Mouse (Mus musculus): Measurements from ENCODE around the gene Fhdc1. TPM values are rescaled to one million over a fixed set of nuclear protein-coding genes. Genes with fewer than 3 reads are reported as not detected.

Gene Fhdc1
- total RNA-seq, 1 experiment = 1.2 TPM

GRCm38 (mm10) chr3:84460952-84461351 lies 19.3 kb downstream of the Fhdc1 start:
- TF ChIP-seq MAFK (IDR thresholded peaks at IDR 0.05; ENCODE audit: insufficient read depth, low read depth, low read length) (no peak), ZNF384 (IDR thresholded peaks at IDR 0.05; ENCODE audit: low read depth, low read length) (no peak), CHD2 (IDR thresholded peaks at IDR 0.05; ENCODE audit: low read depth, low read length) (no peak), HCFC1 (IDR thresholded peaks at IDR 0.05; ENCODE audit: borderline replicate concordance, insufficient read depth, low read length) (no peak), ZC3H11A (IDR thresholded peaks at IDR 0.05; ENCODE audit: borderline replicate concordance, low read depth, low read length) (no peak)
- no peak for DNase-seq (ENCODE audit: low read depth, low spot score)
- no peak overlapping the region for H3K4me3 ChIP-seq (ENCODE audit: insufficient read depth in 1 of 2, low read depth in 1 of 2, low read length in 2 of 2, poor library complexity in 1 of 2, severe bottlenecking in 1 of 2)
- no peaks in the 10 kb centered on the region for H3K9me3 ChIP-seq (ENCODE audit: control insufficient read depth, insufficient read depth, low read depth, low read length)
- in situ Hi-C loops (cut with MboI; ENCODE audit: low sequenced_read_pairs in 2 of 2, unreplicated experiment in 2 of 2) = no loop called here
- no peak overlapping the region for H3K27ac ChIP-seq (ENCODE audit: insufficient read depth, low read depth, low read length, poor library complexity, severe bottlenecking)
- H3K9ac ChIP-seq (ENCODE audit: insufficient read depth, low read depth, low read length, poor library complexity, severe bottlenecking) = no peak overlapping the region
- H3K36me3 ChIP-seq (ENCODE audit: control insufficient read depth, insufficient read depth, low read length, poor library complexity, severe bottlenecking) = no peaks in the 10 kb centered on the region
- H3K4me1 ChIP-seq (ENCODE audit: control insufficient read depth in 2 of 2, insufficient read depth in 2 of 2, low read length in 2 of 2, poor library complexity in 1 of 2) = peaks cover 5 to 18% of the 10 kb centered on the region in 2 experiments; a peak in 1 of 4 replicates

- Histone ChIP-seq H3K4me3 (ENCODE audit: insufficient read depth in 1 of 2, low read depth in 1 of 2, low read length in 2 of 2, poor library complexity in 1 of 2, severe bottlenecking in 1 of 2) (no peak overlapping the region), H3K27ac (ENCODE audit: insufficient read depth, low read depth, low read length, poor library complexity, severe bottlenecking) (no peak overlapping the region), H3K36me3 (ENCODE audit: control insufficient read depth, insufficient read depth, low read length, poor library complexity, severe bottlenecking) (no peaks in the 10 kb centered on the region), H3K4me1 (ENCODE audit: control insufficient read depth in 2 of 2, insufficient read depth in 2 of 2, low read length in 2 of 2, poor library complexity in 1 of 2) (peaks cover 5 to 18% of the 10 kb centered on the region in 2 experiments; a peak in 1 of 4 replicates), H3K9ac (ENCODE audit: insufficient read depth, low read depth, low read length, poor library complexity, severe bottlenecking) (no peak overlapping the region), H3K9me3 (ENCODE audit: control insufficient read depth, insufficient read depth, low read depth, low read length) (no peaks in the 10 kb centered on the region)
- TF ChIP-seq ZC3H11A (IDR thresholded peaks at IDR 0.05; ENCODE audit: borderline replicate concordance, low read depth, low read length) (no peak), HCFC1 (IDR thresholded peaks at IDR 0.05; ENCODE audit: borderline replicate concordance, insufficient read depth, low read length) (no peak), ZNF384 (IDR thresholded peaks at IDR 0.05; ENCODE audit: low read depth, low read length) (no peak), MAFK (IDR thresholded peaks at IDR 0.05; ENCODE audit: insufficient read depth, low read depth, low read length) (no peak), CHD2 (IDR thresholded peaks at IDR 0.05; ENCODE audit: low read depth, low read length) (no peak)
- in situ Hi-C loops (cut with MboI; ENCODE audit: low sequenced_read_pairs in 2 of 2, unreplicated experiment in 2 of 2) = no loop called here
- DNase-seq (ENCODE audit: low read depth, low spot score) = no peak
Observed at GRCm38 (mm10) chr3:84460499-84460898, 19.7 kb downstream of the Fhdc1 start.

- Histone ChIP-seq H3K4me1 (ENCODE audit: control insufficient read depth in 2 of 2, insufficient read depth in 2 of 2, low read length in 2 of 2, poor library complexity in 1 of 2) (peaks cover 5 to 8% of the 10 kb centered on the region in 2 experiments; a peak in 1 of 4 replicates), H3K36me3 (ENCODE audit: control insufficient read depth, insufficient read depth, low read length, poor library complexity, severe bottlenecking) (no peaks in the 10 kb centered on the region), H3K27ac (ENCODE audit: insufficient read depth, low read depth, low read length, poor library complexity, severe bottlenecking) (no peak overlapping the region), H3K9ac (ENCODE audit: insufficient read depth, low read depth, low read length, poor library complexity, severe bottlenecking) (no peak overlapping the region), H3K9me3 (ENCODE audit: control insufficient read depth, insufficient read depth, low read depth, low read length) (no peaks in the 10 kb centered on the region), H3K4me3 (ENCODE audit: insufficient read depth in 1 of 2, low read depth in 1 of 2, low read length in 2 of 2, poor library complexity in 1 of 2, severe bottlenecking in 1 of 2) (no peak overlapping the region)
- in situ Hi-C loops (cut with MboI; ENCODE audit: low sequenced_read_pairs in 2 of 2, unreplicated experiment in 2 of 2) = no loop called here
- no peak for DNase-seq (ENCODE audit: low read depth, low spot score)
- TF ChIP-seq MAFK (IDR thresholded peaks at IDR 0.05; ENCODE audit: insufficient read depth, low read depth, low read length) (no peak), ZNF384 (IDR thresholded peaks at IDR 0.05; ENCODE audit: low read depth, low read length) (no peak), CHD2 (IDR thresholded peaks at IDR 0.05; ENCODE audit: low read depth, low read length) (no peak), ZC3H11A (IDR thresholded peaks at IDR 0.05; ENCODE audit: borderline replicate concordance, low read depth, low read length) (no peak), HCFC1 (IDR thresholded peaks at IDR 0.05; ENCODE audit: borderline replicate concordance, insufficient read depth, low read length) (no peak)
Observed at GRCm38 (mm10) chr3:84455733-84456417, 24.4 kb downstream of the Fhdc1 start.

- Histone ChIP-seq H3K36me3 (ENCODE audit: control insufficient read depth, insufficient read depth, low read length, poor library complexity, severe bottlenecking) (no peaks in the 10 kb centered on the region), H3K27ac (ENCODE audit: insufficient read depth, low read depth, low read length, poor library complexity, severe bottlenecking) (no peak overlapping the region), H3K9ac (ENCODE audit: insufficient read depth, low read depth, low read length, poor library complexity, severe bottlenecking) (no peak overlapping the region), H3K4me1 (ENCODE audit: control insufficient read depth in 2 of 2, insufficient read depth in 2 of 2, low read length in 2 of 2, poor library complexity in 1 of 2) (peaks cover 0 to 4% of the 10 kb centered on the region in 2 experiments; a peak in 2 of 4 replicates), H3K9me3 (ENCODE audit: control insufficient read depth, insufficient read depth, low read depth, low read length) (no peaks in the 10 kb centered on the region), H3K4me3 (ENCODE audit: insufficient read depth in 1 of 2, low read depth in 1 of 2, low read length in 2 of 2, poor library complexity in 1 of 2, severe bottlenecking in 1 of 2) (no peak overlapping the region)
- in situ Hi-C loops (cut with MboI; ENCODE audit: low sequenced_read_pairs in 2 of 2, unreplicated experiment in 2 of 2) = no loop called here
- TF ChIP-seq HCFC1 (IDR thresholded peaks at IDR 0.05; ENCODE audit: borderline replicate concordance, insufficient read depth, low read length) (no peak), ZC3H11A (IDR thresholded peaks at IDR 0.05; ENCODE audit: borderline replicate concordance, low read depth, low read length) (no peak), MAFK (IDR thresholded peaks at IDR 0.05; ENCODE audit: insufficient read depth, low read depth, low read length) (no peak), ZNF384 (IDR thresholded peaks at IDR 0.05; ENCODE audit: low read depth, low read length) (no peak), CHD2 (IDR thresholded peaks at IDR 0.05; ENCODE audit: low read depth, low read length) (no peak)
- no peak for DNase-seq (ENCODE audit: low read depth, low spot score)
Observed at GRCm38 (mm10) chr3:84450651-84451050, 29.6 kb downstream of the Fhdc1 start.
